Mouse (Mus musculus): ENCODE data around the gene Gabrg3.

GRCm38 (mm10) chr7:57357871-57358540 is 29.0 kb downstream of the Gabrg3 start:
- TF ChIP-seq CTCF (IDR thresholded peaks at IDR 0.05; ENCODE audit: low read depth, low read length) (no peak), POLR2A (IDR thresholded peaks at IDR 0.05; ENCODE audit: insufficient read depth, low read length) (no peak), EP300 (IDR thresholded peaks at IDR 0.05; ENCODE audit: insufficient read depth, low read depth, low read length) (no peak)
